Mouse (Mus musculus): ENCODE data around the gene Gm49396. TPM values are rescaled to one million over a fixed set of nuclear protein-coding genes. Genes with fewer than 3 reads are reported as not detected.

Gene Gm49396
- total RNA-seq, 2 experiments from 2014 or later, result 1.0 to 3.6 TPM

DNA sequence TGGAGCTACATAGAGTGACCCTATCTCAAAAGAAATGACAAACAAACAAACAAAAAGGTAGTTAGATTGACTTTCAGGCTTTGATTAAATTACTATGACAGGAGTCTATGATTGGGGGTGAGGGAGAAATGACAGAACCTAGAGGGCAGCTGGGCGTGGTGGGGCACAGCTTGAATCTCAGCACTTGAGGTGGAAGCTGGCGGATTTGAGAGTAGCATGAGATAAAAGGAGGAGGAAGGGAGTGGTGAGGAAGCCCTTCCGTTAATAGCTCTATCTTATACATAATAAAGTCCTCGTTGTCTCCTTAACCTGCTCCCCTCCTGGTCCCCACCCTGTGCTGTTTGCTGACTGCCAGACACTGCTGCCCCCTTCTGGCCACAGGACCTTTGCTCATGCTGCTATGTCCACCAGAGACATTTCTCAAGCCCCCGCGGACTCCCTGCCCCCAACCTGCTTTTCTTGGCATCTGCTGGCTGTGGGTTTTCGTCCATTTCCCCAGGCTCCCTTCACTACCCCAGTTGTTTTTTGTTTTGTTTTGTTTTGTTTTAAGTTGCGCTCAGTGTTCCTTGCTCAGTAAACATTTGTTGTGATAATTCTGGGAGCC lies 44.7 kb downstream of the Gm49396 start:
- peak; percentile 88 for ATAC-seq (ENCODE audit: poor library complexity, severe bottlenecking)

DNA sequence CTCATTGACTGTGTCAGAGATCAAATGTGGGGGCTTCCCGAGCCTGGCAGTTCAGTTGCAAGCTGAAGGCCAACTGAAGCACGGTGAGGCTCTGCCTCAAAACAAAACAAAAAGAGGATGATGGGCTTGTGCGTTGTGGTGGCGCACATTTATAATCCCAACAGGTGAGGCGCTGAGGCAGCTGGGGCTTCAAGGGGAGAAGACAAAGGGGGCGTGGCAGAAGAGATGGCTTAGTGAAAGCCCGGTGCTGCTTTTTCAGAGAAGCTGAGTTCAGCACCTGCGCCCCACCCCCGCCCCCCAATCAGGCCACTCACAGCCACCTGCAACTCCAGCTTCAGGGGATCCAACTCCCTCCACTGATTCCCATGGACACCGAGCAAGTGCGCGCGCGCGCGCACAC lies 45.3 kb downstream of the Gm49396 start:
- ATAC-seq (ENCODE audit: poor library complexity, severe bottlenecking), result no peak

DNA sequence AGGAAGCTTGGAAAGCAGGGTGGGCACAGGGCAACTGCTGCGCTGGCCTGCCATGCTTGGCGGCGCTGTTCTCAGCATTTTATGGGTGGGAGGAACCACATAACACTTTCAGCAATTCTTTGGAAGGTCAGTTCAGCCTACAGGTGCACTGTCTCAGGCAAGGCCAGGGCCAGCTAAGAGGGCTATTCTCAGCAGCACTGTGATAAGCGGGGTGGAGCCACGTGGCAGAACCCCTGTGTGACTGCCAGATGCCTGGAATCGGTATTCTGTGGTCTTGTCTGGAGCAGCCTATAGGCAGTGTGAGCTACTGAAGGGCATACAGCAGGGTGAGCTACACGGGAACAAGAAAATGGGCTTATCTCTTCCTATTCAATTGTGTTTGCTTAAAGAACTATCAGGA lies 46.9 kb downstream of the Gm49396 start:
- no peak for ATAC-seq (ENCODE audit: poor library complexity, severe bottlenecking)

DNA sequence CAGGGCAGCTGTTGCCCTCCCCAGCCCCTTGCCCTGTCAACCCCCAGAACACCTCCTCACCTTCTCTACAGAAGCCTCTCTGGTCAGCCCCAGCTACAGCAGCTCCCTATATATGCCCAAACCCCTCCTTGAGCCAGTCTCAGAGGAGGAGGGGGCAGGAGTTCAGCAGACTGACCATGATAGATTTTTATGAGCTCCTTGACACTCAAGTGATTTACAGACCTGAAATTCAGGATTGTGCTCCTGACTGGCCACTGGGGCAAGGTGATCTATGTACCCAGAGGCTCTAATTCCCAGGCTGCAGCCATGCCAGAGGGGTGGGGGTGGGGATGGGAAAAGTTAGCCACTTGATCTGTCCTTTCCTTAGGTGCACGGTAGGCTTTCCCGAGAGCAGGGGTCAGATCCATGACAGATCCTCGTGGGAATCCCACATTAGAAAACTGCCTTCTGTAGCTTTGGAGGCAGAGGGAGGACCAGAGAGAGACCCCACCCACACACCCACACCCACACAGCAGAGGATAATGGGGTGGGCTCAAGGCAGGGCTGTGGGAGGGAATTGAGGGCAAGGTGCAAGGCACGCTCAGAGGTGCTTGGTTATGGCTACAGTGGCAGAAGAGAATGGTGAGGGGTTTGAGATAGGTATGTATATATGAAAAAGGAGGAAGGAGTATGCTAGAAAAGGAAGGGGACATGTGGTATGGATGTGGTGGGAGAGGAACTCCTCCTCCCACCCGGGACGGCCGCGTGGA lies 49.7 kb downstream of the Gm49396 start, which contains the start of gene Upk1a:
TSS of gene Upk1a (minus strand) at position 194 of the 749 bp plus-strand sequence.
- ATAC-seq (ENCODE audit: poor library complexity, severe bottlenecking), result no peak

DNA sequence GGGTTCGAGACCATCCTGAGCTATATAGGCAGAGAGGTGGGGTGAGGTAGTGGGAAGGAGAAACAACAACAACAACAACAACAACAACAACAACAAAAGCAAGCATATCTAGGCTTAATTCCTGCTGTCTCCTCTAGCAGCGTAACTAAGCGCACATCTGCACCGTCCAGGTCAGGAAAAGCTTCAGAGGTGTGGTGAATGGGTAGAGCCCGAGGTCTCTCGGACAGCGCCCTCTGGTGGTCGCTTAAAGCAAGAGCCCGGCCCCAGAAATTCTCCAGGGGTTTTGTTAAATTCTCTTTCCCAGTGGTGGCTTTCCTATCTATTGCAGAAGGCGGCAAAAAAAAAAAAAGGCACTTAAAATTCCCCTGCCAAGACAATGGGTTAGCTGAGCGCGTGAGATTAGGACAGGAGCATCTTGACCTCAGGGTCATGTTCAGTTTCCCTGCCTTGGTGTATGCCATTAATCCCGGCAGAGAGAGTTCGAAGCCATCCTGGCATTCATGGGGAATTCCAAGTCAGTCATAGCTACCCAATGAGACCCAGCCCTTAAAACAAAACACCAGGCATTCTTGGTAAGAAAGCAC lies 50.5 kb downstream of the Gm49396 start:
- peak; percentile 83 for ATAC-seq (ENCODE audit: poor library complexity, severe bottlenecking)

DNA sequence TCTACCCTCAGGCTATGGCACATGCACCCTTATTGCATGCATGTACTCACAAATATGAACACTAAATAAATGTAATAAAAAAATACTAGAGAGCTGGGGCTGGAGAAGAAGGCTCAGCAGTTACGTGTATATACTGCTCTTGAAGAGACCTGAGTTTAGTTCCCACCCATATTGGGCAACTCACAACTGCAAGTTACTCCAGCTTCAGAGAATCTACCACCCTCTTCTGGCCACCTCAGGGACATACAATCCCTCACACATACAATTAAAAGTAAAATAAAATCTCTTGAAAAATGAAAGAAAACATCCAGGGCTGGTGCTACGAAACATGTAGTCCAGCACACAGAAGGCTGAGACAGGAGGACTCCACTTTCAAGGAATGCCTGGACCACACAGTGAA lies 51.3 kb downstream of the Gm49396 start:
- peak; percentile 70 for ATAC-seq (ENCODE audit: poor library complexity, severe bottlenecking)

DNA sequence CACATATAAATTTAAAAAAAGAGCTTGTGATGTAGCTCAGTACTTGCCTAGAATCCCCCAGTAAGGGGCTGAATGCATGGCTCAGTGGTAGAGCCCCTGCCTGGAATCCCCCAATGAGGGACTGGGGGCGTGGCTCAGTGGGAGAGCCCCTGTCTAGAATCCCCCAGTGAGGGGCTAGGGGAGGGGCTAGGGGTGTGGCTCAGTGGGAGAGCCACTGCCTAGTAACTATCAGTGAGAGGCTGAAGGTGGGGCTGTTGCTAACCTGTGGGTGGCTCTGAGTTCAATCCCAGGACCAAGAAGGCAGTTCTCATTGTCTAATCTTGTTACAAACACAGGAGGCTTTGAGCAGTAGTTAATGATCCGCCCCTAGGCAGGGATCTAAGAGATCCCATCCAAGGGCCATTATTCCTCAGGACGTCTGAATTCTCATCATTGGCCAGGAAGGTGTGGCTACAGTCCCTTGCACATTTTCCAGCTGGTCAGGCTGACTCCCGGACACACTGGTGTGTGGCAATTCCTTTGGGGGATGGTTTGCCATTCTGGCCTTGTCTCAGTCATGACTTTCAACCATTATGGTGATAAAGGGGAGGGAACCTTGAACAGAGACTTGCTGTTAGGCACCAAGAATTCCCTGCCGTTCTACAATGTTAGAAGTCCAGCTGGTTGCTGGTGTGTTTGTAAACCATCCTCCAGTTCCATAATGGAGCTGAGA lies 52.1 kb downstream of the Gm49396 start:
- no peak for ATAC-seq (ENCODE audit: poor library complexity, severe bottlenecking)

Other genes starting within 250 kb of the Gm49396 start
Only the 30 nearest of the 33 such genes appear.
- 0.11 TPM in 1 of 2 replicates, not detected in the other for gene Lrfn3, start 200.6 kb upstream of the Gm49396 start, total RNA-seq (2015)
- gene Lrfn3, start 200.6 kb upstream of the Gm49396 start, total RNA-seq (2017), result not detected in 2 replicates
- gene Tyrobp, start 149.6 kb upstream of the Gm49396 start, total RNA-seq (2015), result 2,723 and 2,838 TPM in 2 replicates
- gene Tyrobp, start 149.6 kb upstream of the Gm49396 start, total RNA-seq (2017), result 1,463 and 1,715 TPM in 2 replicates
- gene Hcst, start 143.5 kb upstream of the Gm49396 start, total RNA-seq (2015), result 45.8 and 47.6 TPM in 2 replicates
- gene Hcst, start 143.5 kb upstream of the Gm49396 start, total RNA-seq (2017), result 13.3 and 18.5 TPM in 2 replicates
- 23.0 and 28.6 TPM in 2 replicates for gene Nfkbid, start 141.6 kb upstream of the Gm49396 start, total RNA-seq (2015)
- 13.3 and 17.2 TPM in 2 replicates for gene Nfkbid, start 141.6 kb upstream of the Gm49396 start, total RNA-seq (2017)
- 0.07 and 0.25 TPM in 2 replicates for gene Aplp1, start 117.8 kb upstream of the Gm49396 start, total RNA-seq (2015)
- gene Aplp1, start 117.8 kb upstream of the Gm49396 start, total RNA-seq (2017), result 0.08 TPM in 1 of 2 replicates, not detected in the other
- not detected in 2 replicates for gene Kirrel2, start 105.7 kb upstream of the Gm49396 start, total RNA-seq (2015)
- 0.07 TPM in 1 of 2 replicates, not detected in the other for gene Kirrel2, start 105.7 kb upstream of the Gm49396 start, total RNA-seq (2017)
- gene Nphs1, start 105.0 kb upstream of the Gm49396 start, total RNA-seq (2015), result not detected in 2 replicates
- gene Nphs1, start 105.0 kb upstream of the Gm49396 start, total RNA-seq (2017), result 0.29 TPM in 1 of 2 replicates, not detected in the other
- gene Prodh2, start 69.7 kb upstream of the Gm49396 start, total RNA-seq (2015), result not detected in 2 replicates
- gene Prodh2, start 69.7 kb upstream of the Gm49396 start, total RNA-seq (2017), result not detected in 2 replicates
- 7.0 and 10.6 TPM in 2 replicates for gene Arhgap33, start 28.3 kb upstream of the Gm49396 start, total RNA-seq (2015)
- 3.1 and 4.9 TPM in 2 replicates for gene Arhgap33, start 28.3 kb upstream of the Gm49396 start, total RNA-seq (2017)
- 10.7 and 11.0 TPM in 2 replicates for gene Hspb6, start 11.2 kb upstream of the Gm49396 start, total RNA-seq (2015)
- 3.8 and 5.2 TPM in 2 replicates for gene Hspb6, start 11.2 kb upstream of the Gm49396 start, total RNA-seq (2017)
- 3.6 and 6.6 TPM in 2 replicates for gene Proser3, start 11.0 kb upstream of the Gm49396 start, total RNA-seq (2015)
- gene Proser3, start 11.0 kb upstream of the Gm49396 start, total RNA-seq (2017), result 2.4 and 2.6 TPM in 2 replicates
- gene Lin37, start 3.5 kb upstream of the Gm49396 start, total RNA-seq (2015), result 54.7 and 64.1 TPM in 2 replicates
- 13.0 and 22.4 TPM in 2 replicates for gene Lin37, start 3.5 kb upstream of the Gm49396 start, total RNA-seq (2017)
- 15.2 and 19.6 TPM in 2 replicates for gene U2af1l4, start within 50 bp of the Gm49396 start, total RNA-seq (2015)
- 63.3 and 69.7 TPM in 2 replicates for gene U2af1l4, start within 50 bp of the Gm49396 start, total RNA-seq (2017)
- gene Psenen, start 283 bp downstream of the Gm49396 start, total RNA-seq (2015), result 216 and 221 TPM in 2 replicates
- 154 and 162 TPM in 2 replicates for gene Psenen, start 283 bp downstream of the Gm49396 start, total RNA-seq (2017)
- gene Igflr1, start 2.1 kb downstream of the Gm49396 start, total RNA-seq (2015), result 4.6 and 8.0 TPM in 2 replicates
- not detected in 2 replicates for gene Igflr1, start 2.1 kb downstream of the Gm49396 start, total RNA-seq (2017)
- gene Kmt2b, start 25.4 kb downstream of the Gm49396 start, total RNA-seq (2015), result 60.9 and 78.2 TPM in 2 replicates
- gene Kmt2b, start 25.4 kb downstream of the Gm49396 start, total RNA-seq (2017), result 8.0 and 24.3 TPM in 2 replicates
- gene Zbtb32, start 35.6 kb downstream of the Gm49396 start, total RNA-seq (2015), result 0.78 TPM in 1 of 2 replicates, not detected in the other
- gene Zbtb32, start 35.6 kb downstream of the Gm49396 start, total RNA-seq (2017), result 2.0 and 2.9 TPM in 2 replicates
- 0.60 TPM in 1 of 2 replicates, not detected in the other for gene Upk1a, start 49.5 kb downstream of the Gm49396 start, total RNA-seq (2015)
- gene Upk1a, start 49.5 kb downstream of the Gm49396 start, total RNA-seq (2017), result not detected in 2 replicates
- gene Cox6b1, start 62.8 kb downstream of the Gm49396 start, total RNA-seq (2015), result 305 and 323 TPM in 2 replicates
- gene Cox6b1, start 62.8 kb downstream of the Gm49396 start, total RNA-seq (2017), result 441 and 447 TPM in 2 replicates
- not detected in 2 replicates for gene Etv2, start 72.5 kb downstream of the Gm49396 start, total RNA-seq (2015)
- 0.59 TPM in 1 of 2 replicates, not detected in the other for gene Etv2, start 72.5 kb downstream of the Gm49396 start, total RNA-seq (2017)
- gene Rbm42, start 87.0 kb downstream of the Gm49396 start, total RNA-seq (2015), result 50.2 and 50.4 TPM in 2 replicates
- 41.3 and 46.6 TPM in 2 replicates for gene Rbm42, start 87.0 kb downstream of the Gm49396 start, total RNA-seq (2017)
- 22.4 and 22.9 TPM in 2 replicates for gene Haus5, start 101.7 kb downstream of the Gm49396 start, total RNA-seq (2015)
- 17.0 and 18.7 TPM in 2 replicates for gene Haus5, start 101.7 kb downstream of the Gm49396 start, total RNA-seq (2017)
- gene Pmis2, start 108.3 kb downstream of the Gm49396 start, total RNA-seq (2015), result not detected in 2 replicates
- gene Pmis2, start 108.3 kb downstream of the Gm49396 start, total RNA-seq (2017), result not detected in 2 replicates
- gene 2200002J24Rik, start 135.6 kb downstream of the Gm49396 start, total RNA-seq (2015), result not detected in 2 replicates
- not detected in 2 replicates for gene 2200002J24Rik, start 135.6 kb downstream of the Gm49396 start, total RNA-seq (2017)
- 0.71 and 1.3 TPM in 2 replicates for gene Atp4a, start 148.9 kb downstream of the Gm49396 start, total RNA-seq (2015)
- gene Atp4a, start 148.9 kb downstream of the Gm49396 start, total RNA-seq (2017), result 0.04 TPM in 1 of 2 replicates, not detected in the other
- 86.7 and 96.5 TPM in 2 replicates for gene Tmem147, start 166.2 kb downstream of the Gm49396 start, total RNA-seq (2015)
- gene Tmem147, start 166.2 kb downstream of the Gm49396 start, total RNA-seq (2017), result 27.8 and 31.4 TPM in 2 replicates
- gene Gapdhs, start 180.3 kb downstream of the Gm49396 start, total RNA-seq (2015), result not detected in 2 replicates
- gene Gapdhs, start 180.3 kb downstream of the Gm49396 start, total RNA-seq (2017), result not detected in 2 replicates
- gene Sbsn, start 188.1 kb downstream of the Gm49396 start, total RNA-seq (2015), result 0.22 and 3.2 TPM in 2 replicates
- 0.49 and 0.88 TPM in 2 replicates for gene Sbsn, start 188.1 kb downstream of the Gm49396 start, total RNA-seq (2017)
- 15.1 and 17.1 TPM in 2 replicates for gene Dmkn, start 200.4 kb downstream of the Gm49396 start, total RNA-seq (2015)
- gene Dmkn, start 200.4 kb downstream of the Gm49396 start, total RNA-seq (2017), result 24.6 and 25.7 TPM in 2 replicates
- not detected in 2 replicates for gene Krtdap, start 224.6 kb downstream of the Gm49396 start, total RNA-seq (2015)
- not detected in 2 replicates for gene Krtdap, start 224.6 kb downstream of the Gm49396 start, total RNA-seq (2017)

Measured in megakaryocyte, adult 5-6 weeks (primary cell).